Mouse (Mus musculus) E14TG2a.4 (cell line): ENCODE data around the gene C2cd4b.
A peak's percentile ranks its signal among the peaks of the same experiment; 100 is the strongest.
"Not testable (repeated sequence)": the region's sequence is repeated elsewhere in the genome, so short reads cannot be mapped to it uniquely, and the experiment has no call there.

Experiments used
- H3K27me3 ChIP-seq: 2 replicates; pipeline ENCODE4 v1.6.1; 2014; ENCODE audit warnings: low read length, control low read depth; ENCODE audit not compliant: insufficient read depth
- H3K36me3 ChIP-seq: 2 replicates; pipeline ENCODE4 v1.6.1; 2014; ENCODE audit warnings: low read length, control low read depth; ENCODE audit not compliant: insufficient read depth
- H3K4me1 ChIP-seq: replicated peaks from 2 replicates; pipeline ENCODE4 v1.6.1; 2014; ENCODE audit warnings: low read depth, low read length, control low read depth
- H3K4me3 ChIP-seq: replicated peaks from 2 replicates; pipeline ENCODE4 v1.5.1; 2014; ENCODE audit warnings: mild to moderate bottlenecking, low read length
- H3K9me3 ChIP-seq: 2 replicates; pipeline ENCODE4 v1.6.1; 2014; ENCODE audit warnings: low read length, control low read depth
- CTCF ChIP-seq: conservative IDR thresholded peaks from 2 replicates; pipeline ENCODE4 v1.5.1; 2014; ENCODE audit warnings: low read length
- NANOG ChIP-seq: IDR thresholded peaks from 2 replicates; pipeline ENCODE4 v1.6.1; 2014; ENCODE audit warnings: borderline replicate concordance, low read length, mixed read lengths
- POU5F1 ChIP-seq: IDR thresholded peaks from 2 replicates; pipeline ENCODE4 v1.6.1; 2014; ENCODE audit warnings: low read length, borderline replicate concordance

The C2cd4b gene

DNA sequence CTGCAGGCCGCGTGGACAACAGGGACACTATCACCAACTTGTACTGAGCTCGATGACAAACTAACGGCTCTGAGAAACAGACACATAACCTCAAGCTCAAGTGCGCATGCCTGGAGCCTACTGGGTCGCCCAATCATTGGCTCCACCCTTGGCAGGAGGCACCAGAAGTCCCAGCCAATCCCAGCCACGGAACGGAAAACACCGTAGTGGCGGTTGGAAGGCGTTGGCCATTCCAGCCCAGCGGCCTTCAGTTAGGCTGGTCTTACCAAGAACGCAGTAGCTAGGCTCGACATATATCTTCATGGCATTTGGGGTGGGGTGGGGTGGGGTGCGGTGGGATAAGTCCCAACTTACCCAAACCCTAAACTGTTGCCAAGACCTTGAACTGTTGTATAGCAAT is 25.5 kb upstream of the C2cd4b start:
- H3K4me3 ChIP-seq, result no peak overlapping the region
- H3K9me3 ChIP-seq, result no peaks in the 10 kb centered on the region
- no peak for TF ChIP-seq POU5F1
- TF ChIP-seq CTCF, result no peak
- no peak for TF ChIP-seq NANOG
- no peaks in the 10 kb centered on the region for H3K36me3 ChIP-seq
- H3K27me3 ChIP-seq, result peaks cover 5% of the 10 kb centered on the region
- no peaks in the 10 kb centered on the region; the same call in 1 of the 2 replicates for H3K4me1 ChIP-seq

DNA sequence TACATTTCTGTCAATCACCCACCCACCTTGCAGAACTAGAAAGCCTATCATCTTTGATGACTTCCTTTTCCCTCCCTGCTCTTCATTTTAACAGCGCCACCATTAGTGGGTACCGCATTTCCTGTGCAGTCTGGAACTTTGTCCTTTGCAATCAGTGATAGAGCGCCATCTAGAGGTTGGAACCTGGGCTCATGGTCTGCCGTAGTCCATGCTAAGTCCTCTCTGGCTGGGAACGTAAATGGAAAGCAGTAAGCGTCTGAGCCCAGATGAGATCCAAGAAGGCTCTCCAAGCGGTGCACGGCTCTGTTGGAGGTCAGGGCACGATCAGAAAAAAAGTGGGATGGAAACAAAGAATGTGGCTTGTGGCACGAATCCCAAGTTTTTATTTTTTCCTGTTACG is 23.8 kb upstream of the C2cd4b start:
- H3K9me3 ChIP-seq, result no peaks in the 10 kb centered on the region
- H3K4me1 ChIP-seq, result peaks cover 2% of the 10 kb centered on the region; the same call in 1 of the 2 replicates
- H3K4me3 ChIP-seq, result no peak overlapping the region
- TF ChIP-seq CTCF (peak; percentile 77), NANOG (no peak), POU5F1 (no peak)
- H3K27me3 ChIP-seq, result peaks cover 5% of the 10 kb centered on the region
- no peaks in the 10 kb centered on the region for H3K36me3 ChIP-seq

DNA sequence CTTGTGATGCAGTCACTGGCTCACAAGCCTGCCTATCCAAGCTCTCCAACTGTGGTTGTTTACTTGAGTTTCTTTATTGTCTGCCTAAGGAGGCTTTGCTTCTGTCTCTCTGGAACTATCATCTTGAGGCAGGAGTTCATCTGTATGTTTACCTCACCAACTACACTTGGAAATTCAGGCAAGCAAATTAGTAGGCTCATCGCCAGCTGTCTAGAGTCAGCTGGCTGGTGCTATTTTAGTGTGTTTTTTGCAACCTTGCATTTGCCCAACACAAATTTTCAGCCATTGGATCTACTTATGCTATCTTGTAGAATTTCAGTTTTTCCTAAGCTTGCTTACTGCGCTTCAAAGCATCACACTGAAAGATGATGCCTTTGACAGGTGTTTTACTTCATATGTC is 18.0 kb upstream of the C2cd4b start:
- 0 out of 2 replicates have a peak, but pooled peaks cover 4% of the 10 kb centered on the region for H3K9me3 ChIP-seq
- H3K4me3 ChIP-seq, result no peak overlapping the region
- no peaks in the 10 kb centered on the region for H3K27me3 ChIP-seq
- no peaks in the 10 kb centered on the region for H3K36me3 ChIP-seq
- 0 out of 2 replicates have a peak, but pooled peaks cover 2% of the 10 kb centered on the region for H3K4me1 ChIP-seq
- TF ChIP-seq NANOG (no peak), CTCF (no peak), POU5F1 (no peak)

DNA sequence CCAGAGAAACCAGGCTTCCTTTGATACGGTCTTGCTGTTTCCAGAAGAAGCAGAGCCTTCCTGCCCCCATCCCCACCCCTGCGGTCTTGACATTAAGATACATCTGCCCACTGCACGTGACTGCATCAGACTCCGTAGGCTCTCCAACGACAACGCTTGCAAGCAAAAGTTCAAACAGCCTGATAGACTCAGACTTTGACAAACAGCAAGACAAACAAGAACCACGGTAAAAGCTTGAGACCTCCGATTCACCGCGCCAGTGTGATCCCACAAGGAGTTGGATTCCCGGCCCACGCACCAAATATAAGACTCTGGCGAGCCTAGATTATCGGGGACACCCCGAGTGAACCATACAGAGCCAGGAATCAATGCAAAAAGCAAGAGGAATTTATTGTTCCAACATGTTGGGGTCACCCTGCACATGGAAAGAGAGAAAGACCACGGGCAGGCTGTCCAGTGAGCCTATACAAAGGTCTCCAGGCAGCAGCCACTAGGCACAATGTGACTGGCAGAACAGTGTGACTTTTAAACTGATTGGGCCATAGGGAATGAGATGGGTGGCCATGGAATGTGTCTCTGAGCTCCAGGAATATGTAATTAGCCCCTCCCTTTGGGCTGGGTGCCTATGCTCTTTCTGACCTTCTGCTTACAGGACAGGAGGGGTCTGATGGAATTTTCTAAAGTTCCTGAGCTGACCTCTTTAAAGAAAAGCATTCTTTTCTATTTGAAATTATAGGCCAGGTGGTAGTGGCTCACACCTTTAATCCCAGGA is 5.6 kb upstream of the C2cd4b start:
- Histone ChIP-seq H3K4me1 (peaks cover 5% of the 10 kb centered on the region), H3K9me3 (no peaks in the 10 kb centered on the region), H3K36me3 (no peaks in the 10 kb centered on the region), H3K27me3 (peaks cover 10% of the 10 kb centered on the region), H3K4me3 (no peak overlapping the region)
- no peak for TF ChIP-seq POU5F1

DNA sequence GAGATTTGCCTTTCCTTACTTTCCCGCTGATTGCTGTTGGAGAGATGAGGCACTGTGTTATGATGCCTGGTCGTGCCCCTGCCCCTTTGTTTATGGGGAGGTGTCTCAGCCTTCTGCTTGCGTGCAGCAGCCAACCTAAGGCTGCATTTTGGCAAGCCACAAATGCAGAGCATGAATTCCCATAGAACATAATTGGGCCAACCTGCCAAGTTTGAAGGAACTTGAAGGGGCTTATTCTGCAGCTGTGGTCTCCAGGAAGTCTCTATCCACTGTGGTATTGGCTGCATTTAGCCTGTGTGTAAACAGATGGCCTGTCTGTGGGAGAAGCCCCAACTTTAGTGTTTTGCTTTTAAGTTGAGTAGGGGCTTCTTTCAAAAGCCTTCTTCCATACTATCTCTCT is 4.5 kb upstream of the C2cd4b start:
- no peaks in the 10 kb centered on the region for H3K36me3 ChIP-seq
- H3K9me3 ChIP-seq, result no peaks in the 10 kb centered on the region
- peaks cover 21% of the 10 kb centered on the region for H3K27me3 ChIP-seq
- H3K4me1 ChIP-seq, result peaks cover 15% of the 10 kb centered on the region
- H3K4me3 ChIP-seq, result no peak overlapping the region
- no peak for TF ChIP-seq POU5F1
- no peak for TF ChIP-seq CTCF
- no peak for TF ChIP-seq NANOG

DNA sequence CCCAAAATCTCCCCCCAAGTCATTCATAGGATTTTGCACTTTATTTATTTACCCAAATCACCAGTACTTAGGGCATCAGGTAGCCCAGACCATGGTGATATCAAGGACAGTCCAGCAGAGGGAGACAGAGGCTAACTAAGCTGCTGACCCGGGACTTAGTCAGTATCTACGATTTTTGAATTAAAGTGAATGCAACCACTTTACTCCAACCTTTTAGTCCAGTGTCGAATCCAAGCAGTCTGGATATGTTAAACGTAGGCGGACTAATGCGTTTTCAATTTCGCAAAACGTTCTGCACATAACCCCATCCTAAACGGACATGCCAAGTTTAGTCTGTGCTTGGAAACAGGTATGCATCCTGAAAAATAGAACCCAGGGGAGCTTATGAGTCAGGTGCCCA is 551 bp upstream of the C2cd4b start:
- TF ChIP-seq CTCF (peak; percentile 59), NANOG (no peak)

DNA sequence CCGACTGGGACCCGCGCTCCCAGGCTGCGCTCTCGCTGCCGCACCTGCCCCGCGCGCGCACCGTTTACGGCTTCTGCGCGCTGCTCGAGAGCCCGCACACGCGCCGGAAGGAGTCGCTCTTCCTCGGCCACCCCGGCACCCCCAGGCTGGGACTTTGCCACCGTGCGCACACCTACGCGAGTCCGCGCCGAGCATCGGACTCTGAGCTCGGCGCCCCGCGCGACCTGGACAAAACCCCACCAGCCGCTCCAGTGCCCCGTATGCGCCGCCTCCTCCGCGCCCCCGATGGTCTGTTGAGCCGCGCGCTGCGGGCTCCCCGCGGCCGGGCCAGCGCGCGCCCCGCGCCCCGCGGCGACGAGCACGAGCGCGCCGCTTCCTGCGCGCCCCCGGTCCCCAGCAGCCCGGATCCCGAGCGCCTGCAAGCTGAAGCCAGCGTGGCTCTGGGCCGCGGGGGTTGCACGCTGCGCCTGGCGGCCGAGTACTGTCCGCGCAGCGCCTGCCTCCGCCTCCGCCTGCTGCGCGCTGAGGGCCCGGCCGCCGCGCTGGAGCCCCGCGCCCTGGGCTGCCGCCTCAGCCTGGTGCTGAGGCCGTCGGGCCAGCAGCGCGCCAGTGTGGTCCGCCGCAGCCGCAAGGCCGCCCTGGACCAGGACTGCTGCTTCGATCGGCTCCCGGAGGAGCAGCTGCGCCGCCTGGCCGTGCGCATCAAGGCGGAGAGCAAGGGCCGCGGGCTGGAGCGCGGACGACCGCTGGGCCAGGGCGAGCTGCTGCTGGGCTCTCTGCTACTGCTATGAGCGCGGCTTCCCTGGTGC is 923 bp downstream of the C2cd4b start:
- H3K36me3 ChIP-seq, result not testable (repeated sequence)
- H3K4me3 ChIP-seq, result peak overlapping the region; percentile 92
- H3K9me3 ChIP-seq, result peaks cover 11% of the 10 kb centered on the region
- H3K27me3 ChIP-seq, result peaks cover 46% of the 10 kb centered on the region
- H3K4me1 ChIP-seq, result peaks cover 15% of the 10 kb centered on the region

More for the DNA sequence above, 551 bp upstream of the C2cd4b start:
- Histone ChIP-seq H3K4me3 (peak overlapping the region; percentile 92), H3K36me3 (no peaks in the 10 kb centered on the region), H3K9me3 (peaks cover 11% of the 10 kb centered on the region), H3K27me3 (peaks cover 38% of the 10 kb centered on the region), H3K4me1 (peaks cover 18% of the 10 kb centered on the region)

DNA sequence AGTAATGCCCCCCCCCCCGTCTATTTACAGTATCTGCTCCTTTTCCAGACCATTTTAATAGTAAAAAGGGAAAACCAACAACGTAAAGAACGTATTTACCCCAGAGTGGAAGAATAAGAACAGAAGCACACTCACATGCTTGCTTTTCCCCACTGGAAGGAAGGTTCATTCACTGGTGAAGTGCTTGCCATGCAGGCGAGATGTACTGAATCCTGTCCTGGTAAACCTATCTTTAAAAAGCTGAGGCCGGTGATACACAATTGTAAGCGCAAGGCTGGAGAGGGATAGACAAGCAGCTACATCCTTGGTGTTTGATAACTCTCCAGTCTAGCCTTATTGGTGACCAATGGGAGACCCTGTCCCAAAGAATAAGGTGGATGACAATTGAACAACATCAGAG is 1.8 kb downstream of the C2cd4b start:
- H3K4me1 ChIP-seq, result peaks cover 15% of the 10 kb centered on the region
- no peaks in the 10 kb centered on the region for H3K36me3 ChIP-seq
- H3K4me3 ChIP-seq, result peak overlapping the region; percentile 92; the same call in 1 of the 2 replicates
- TF ChIP-seq NANOG, result no peak
- H3K9me3 ChIP-seq, result peaks cover 11% of the 10 kb centered on the region
- H3K27me3 ChIP-seq, result peaks cover 46% of the 10 kb centered on the region

DNA sequence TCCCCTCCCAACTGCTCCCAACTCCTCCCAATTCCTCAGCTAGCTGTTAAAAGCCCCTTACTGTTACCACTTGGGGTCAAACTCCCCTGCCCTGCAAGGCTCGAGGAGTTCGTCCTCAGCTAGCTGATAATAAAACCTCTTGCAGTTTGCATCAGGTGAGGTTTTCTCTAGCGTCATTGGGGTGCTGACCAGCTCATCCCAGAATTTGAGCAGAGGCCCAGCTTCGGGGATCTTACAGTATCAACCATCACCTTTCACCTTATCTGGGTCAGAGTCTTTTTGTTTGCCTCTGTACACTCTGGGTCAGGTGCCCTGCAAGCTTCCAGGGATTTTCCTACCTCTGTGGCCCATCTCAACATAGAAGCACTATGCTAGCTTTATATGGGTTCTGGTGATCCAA is 4.1 kb downstream of the C2cd4b start:
- TF ChIP-seq CTCF (no peak), NANOG (no peak), POU5F1 (no peak)
- Histone ChIP-seq H3K27me3 (peaks cover 39% of the 10 kb centered on the region), H3K4me3 (no peak overlapping the region), H3K9me3 (peaks cover 11% of the 10 kb centered on the region), H3K4me1 (peaks cover 30% of the 10 kb centered on the region), H3K36me3 (no peaks in the 10 kb centered on the region)
